Mouse (Mus musculus) olfactory bulb, adult 2 months (tissue): ENCODE measurements around the gene Exoc5.

Source experiments
- CTCF ChIP-seq: fragments of 200-500 bp; IDR thresholded peaks from 2 replicates; pipeline ENCODE4 v1.5.1; 2012; ENCODE audit warnings: low read depth, mild to moderate bottlenecking, low read length, moderate library complexity; ENCODE audit not compliant: insufficient read depth
- POLR2A ChIP-seq: fragments of 200-500 bp; IDR thresholded peaks from 2 replicates; pipeline ENCODE4 v1.6.1; 2012; ENCODE audit warnings: mild to moderate bottlenecking, low read depth, low read length, moderate library complexity; ENCODE audit not compliant: insufficient read depth

- no peak for TF ChIP-seq CTCF
- no peak for TF ChIP-seq POLR2A
These were observed 46.7 kb downstream of the Exoc5 start for GRCm38 (mm10) chr14:49019765-49020164.
